Mouse (Mus musculus) B cell, adult 62 days (primary cell): ENCODE measurements around the gene Tmem98. TPM values are rescaled to one million over a fixed set of nuclear protein-coding genes. Genes with fewer than 3 reads are reported as not detected.

Experiments
- total RNA-seq: library from RNA; stranded (reverse); gene quantifications from 4 replicates; pipeline ENCODE4 v1.2.4, GENCODE M21; 2023

Tmem98 gene
- not detected in 4 replicates for total RNA-seq

DNA sequence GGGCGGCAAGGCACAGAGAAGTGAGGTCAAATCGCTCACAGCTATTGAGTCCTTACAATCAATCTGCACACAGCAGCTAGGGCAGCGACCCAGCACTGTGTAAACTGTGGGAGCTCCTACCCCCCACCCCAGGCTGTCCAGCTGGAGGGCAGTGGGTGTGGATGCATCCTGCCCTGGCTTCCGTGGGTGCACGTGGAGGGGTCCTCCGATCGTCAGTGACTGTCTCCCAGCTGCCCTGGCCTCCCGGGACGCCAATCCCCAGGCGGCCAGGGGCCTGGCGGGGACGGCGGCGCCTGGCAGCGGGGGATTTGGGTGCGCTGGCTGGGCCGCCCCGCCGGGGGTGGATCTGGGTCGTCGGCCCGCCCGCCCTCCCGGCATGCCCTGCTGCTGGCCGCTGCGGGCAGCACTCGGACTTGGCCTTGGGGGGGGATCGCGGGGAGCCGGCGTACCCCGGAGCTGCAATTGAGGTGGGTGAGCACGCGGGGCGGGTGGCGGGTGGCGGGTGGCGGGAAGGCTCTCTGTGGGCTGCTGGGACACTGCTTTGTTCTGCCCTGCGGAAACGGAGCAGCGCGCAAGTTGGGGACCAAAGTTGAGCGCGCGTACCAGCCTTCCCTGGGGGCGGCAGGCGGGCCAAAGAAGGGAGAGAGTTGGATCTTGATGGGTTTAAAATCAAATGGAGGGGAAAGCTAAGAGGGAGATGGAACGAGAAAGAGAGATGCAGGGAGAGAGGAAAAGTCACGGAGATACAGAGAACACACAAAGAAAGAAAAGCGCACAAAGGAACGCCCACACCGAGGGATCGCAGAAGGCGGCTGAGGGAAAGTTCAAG lies at the start of gene Tmem98:
Gene Tmem98 (plus strand): TSS at position 183 of the 829 bp plus-strand sequence.

GRCm38 (mm10) chr11:80779527-80780344 lies 30.2 kb upstream of the Tmem98 start, which contains the start of gene Myo1d:
Gene Myo1d (minus strand): TSS chr11:80780025.

DNA sequence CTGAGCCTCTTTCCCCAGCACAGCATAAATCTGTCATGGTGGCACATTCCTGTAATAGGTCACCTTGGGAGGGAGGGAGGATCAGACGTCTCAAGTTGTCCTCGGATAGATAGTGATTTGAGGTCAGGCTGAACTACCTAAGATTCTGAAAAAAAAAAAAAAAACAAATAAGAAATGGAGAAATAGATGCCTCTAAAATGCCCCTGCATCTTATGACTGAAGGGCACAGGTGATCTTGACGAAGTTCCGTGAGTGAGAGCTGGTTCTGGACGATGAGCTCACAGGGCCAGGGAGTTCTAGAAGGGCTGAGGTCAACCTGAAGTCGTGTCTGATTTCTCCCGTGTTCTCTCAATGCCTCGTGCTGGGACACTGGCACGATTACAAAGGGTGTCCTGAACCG lies 48.1 kb downstream of the Tmem98 start, which contains the start of gene Spaca3:
Gene Spaca3 (plus strand): TSS at position 301 of the 400 bp plus-strand sequence.

Other genes with a start within 250 kb of the Tmem98 start
- gene Myo1d, start 30.1 kb upstream of the Tmem98 start, total RNA-seq: 1.4 to 2.3 TPM (median 1.5 TPM) in 4 replicates
- not detected in 4 replicates for gene Spaca3, start 48.2 kb downstream of the Tmem98 start, total RNA-seq